Mouse (Mus musculus) embryonic stem cell, embryonic (primary cell): ENCODE measurements at regions not wholly inside any gene's neighbourhood (a gene's known extent, or its start where the extent isn't known, plus 50 kb on each side); places are given as distances from the start of the nearest gene placed in this dataset.
"Not testable (repeated sequence)": the region's sequence is repeated elsewhere in the genome, so short reads cannot be mapped to it uniquely, and the experiment has no call there.

Experiments
- CTCF ChIA-PET, 4 experiments: fragments of 300-600 bp in 2 of 4; fragments of 350-600 bp in 2 of 4; sonication (Branson Sonifier 250); formaldehyde crosslinking; loops; one replicate each; lab custom pipeline; 2022; ENCODE audit warnings: inconsistent platforms in 2 of 4; lab: Charles Lee
- POLR2A ChIA-PET, 4 experiments: fragments of 300-600 bp in 2 of 4; fragments of 350-600 bp in 2 of 4; sonication (Branson Sonifier 250); formaldehyde crosslinking; loops; one replicate each; lab custom pipeline; 2022; ENCODE audit warnings: antibody characterized with exemption in 4 of 4, inconsistent platforms in 1 of 4; lab: Charles Lee

- CTCF ChIA-PET: no interaction called here
- POLR2A ChIA-PET: no interaction called here
Observed at GRCm38 (mm10) chr13:5317941-5318856, 543.1 kb upstream of the Klf6 start.

GRCm38 (mm10) chr13:5345712-5346111 lies 515.6 kb upstream of the Klf6 start:
- CTCF ChIA-PET: no interaction called here
- POLR2A ChIA-PET: interaction anchor here in 1 of 4 experiments (0.6 kb wide), 2 partner anchors 21 to 475 kb away, joined by 3 read pairs; no protein-coding TSS in a partner anchor

- ChIA-PET CTCF (no interaction called here), POLR2A (no interaction called here)
Observed at GRCm38 (mm10) chr13:5347503-5348469, 513.5 kb upstream of the Klf6 start.

GRCm38 (mm10) chr13:5367058-5367797 lies 494.1 kb upstream of the Klf6 start:
- POLR2A ChIA-PET: no interaction called here
- CTCF ChIA-PET: no interaction called here

GRCm38 (mm10) chr13:5370007-5370406 lies 491.3 kb upstream of the Klf6 start:
- POLR2A ChIA-PET: no interaction called here

GRCm38 (mm10) chr13:5373191-5373590 lies 488.1 kb upstream of the Klf6 start:
- POLR2A ChIA-PET: no interaction called here
- CTCF ChIA-PET: no interaction called here

More at GRCm38 (mm10) chr13:5370007-5370406, 491.3 kb upstream of the Klf6 start:
- CTCF ChIA-PET: no interaction called here

- ChIA-PET POLR2A (no interaction called here), CTCF (no interaction called here)
Observed at GRCm38 (mm10) chr13:5408226-5408804, 453.0 kb upstream of the Klf6 start.

- CTCF ChIA-PET: no interaction called here
- POLR2A ChIA-PET: no interaction called here
Observed at GRCm38 (mm10) chr13:5412052-5412451, 449.2 kb upstream of the Klf6 start.

GRCm38 (mm10) chr13:5413009-5413408 lies 448.3 kb upstream of the Klf6 start:
- POLR2A ChIA-PET, CTCF ChIA-PET: not testable (repeated sequence)

- ChIA-PET POLR2A (no interaction called here), CTCF (no interaction called here)
Observed at GRCm38 (mm10) chr13:5424110-5424509, 437.2 kb upstream of the Klf6 start.

GRCm38 (mm10) chr13:5425491-5426232 lies 435.6 kb upstream of the Klf6 start:
- CTCF ChIA-PET: no interaction called here
- POLR2A ChIA-PET: no interaction called here

GRCm38 (mm10) chr13:5433652-5434051 lies 427.6 kb upstream of the Klf6 start:
- CTCF ChIA-PET: no interaction called here

GRCm38 (mm10) chr13:5435131-5435530 lies 426.2 kb upstream of the Klf6 start:
- CTCF ChIA-PET: no interaction called here
- POLR2A ChIA-PET: interaction anchor here in 2 of 4 experiments (0.6 kb wide), 2 partner anchors 97 to 425 kb away, joined by 4 to 6 read pairs; no protein-coding TSS in a partner anchor

More at GRCm38 (mm10) chr13:5433652-5434051, 427.6 kb upstream of the Klf6 start:
- POLR2A ChIA-PET: interaction anchor here in 1 of 4 experiments (0.6 kb wide), 1 partner anchor 516 kb away, joined by 3 read pairs; no protein-coding TSS in a partner anchor

GRCm38 (mm10) chr13:5436191-5436590 lies 425.1 kb upstream of the Klf6 start:
- ChIA-PET CTCF (no interaction called here), POLR2A (no interaction called here)

- POLR2A ChIA-PET: no interaction called here
- CTCF ChIA-PET: no interaction called here
Observed at GRCm38 (mm10) chr13:5440454-5440853, 420.8 kb upstream of the Klf6 start.

GRCm38 (mm10) chr13:5444759-5445478 lies 416.4 kb upstream of the Klf6 start:
- CTCF ChIA-PET: no interaction called here
- POLR2A ChIA-PET: no interaction called here

GRCm38 (mm10) chr13:5448601-5449000 lies 412.7 kb upstream of the Klf6 start:
- POLR2A ChIA-PET: no interaction called here
- CTCF ChIA-PET: no interaction called here
